Mouse (Mus musculus) forebrain, embryonic 11.5 days (tissue): ENCODE data around the gene Vdac1. TPM values are rescaled to one million over a fixed set of nuclear protein-coding genes. Genes with fewer than 3 reads are reported as not detected.

ENCODE experiments used
- ATAC-seq: fragments of 200-750 bp; cut with Nextera tagmentation; replicated peaks from 2 replicates; pipeline ENCODE4 v1.8.0; 2017; ENCODE audit warnings: moderate TSS enrichment; ENCODE audit not compliant: low FRiP score
- DNase-seq: peaks from one replicate; pipeline ENCODE4 v3.0.0-alpha.2; 2017; ENCODE audit warnings: low spot score
- H3K27ac ChIP-seq: fragments of 300-500 bp; sonication (generic); 2 replicates; pipeline ENCODE4 v1.5.1; 2014; ENCODE audit warnings: low read depth, low read length
- H3K27me3 ChIP-seq: fragments of 300-500 bp; sonication (generic); 2 replicates; pipeline ENCODE4 v1.6.1; 2014; ENCODE audit warnings: mild to moderate bottlenecking, low read length, mixed read lengths; ENCODE audit not compliant: control insufficient read depth, insufficient read depth
- H3K36me3 ChIP-seq: fragments of 300-500 bp; sonication (generic); 2 replicates; pipeline ENCODE4 v1.6.1; 2014; ENCODE audit warnings: mild to moderate bottlenecking, low read length, moderate library complexity, mixed read lengths; ENCODE audit not compliant: control insufficient read depth, insufficient read depth
- H3K4me1 ChIP-seq: fragments of 300-500 bp; sonication (generic); replicated peaks from 2 replicates; pipeline ENCODE4 v1.6.1; 2014; ENCODE audit warnings: low read length, mixed read lengths; ENCODE audit not compliant: control insufficient read depth, insufficient read depth
- H3K4me2 ChIP-seq: fragments of 300-500 bp; sonication (generic); 2 replicates; pipeline ENCODE4 v1.6.1; 2014; ENCODE audit warnings: low read depth, mild to moderate bottlenecking, low read length, moderate library complexity, mixed read lengths; ENCODE audit not compliant: severe bottlenecking
- H3K4me3 ChIP-seq: fragments of 300-500 bp; sonication (generic); 2 replicates; pipeline ENCODE4 v1.5.1; 2014; ENCODE audit warnings: low read depth, low read length
- H3K9ac ChIP-seq: fragments of 300-500 bp; sonication (generic); 2 replicates; pipeline ENCODE4 v1.6.1; 2014; ENCODE audit warnings: low read length
- H3K9me3 ChIP-seq: fragments of 300-500 bp; sonication (generic); 2 replicates; pipeline ENCODE4 v1.6.1; 2016; ENCODE audit warnings: low read length, mixed read lengths; ENCODE audit not compliant: control insufficient read depth
- WGBS: fragments of 180-500 bp; shearing (Covaris S2); extraction: QIAGEN DNeasy Blood & Tissue Kit; methylation state at CpG from one replicate; pipeline ENCODE4 v1.1.7; 2014; 5-methylcytosine and 5-hydroxymethylcytosine counted together
- polyA plus RNA-seq: library from polyadenylated mRNA; unstranded; fragments of >200 nt; fragmentation: Nextera tagmentation; extraction: Ambion mirVana; gene quantifications from 2 replicates; pipeline ENCODE4 v1.2.1, GENCODE M21; 2014

Vdac1 gene
- polyA plus RNA-seq, 1 experiment from 2014 or later, result 198 TPM

DNA sequence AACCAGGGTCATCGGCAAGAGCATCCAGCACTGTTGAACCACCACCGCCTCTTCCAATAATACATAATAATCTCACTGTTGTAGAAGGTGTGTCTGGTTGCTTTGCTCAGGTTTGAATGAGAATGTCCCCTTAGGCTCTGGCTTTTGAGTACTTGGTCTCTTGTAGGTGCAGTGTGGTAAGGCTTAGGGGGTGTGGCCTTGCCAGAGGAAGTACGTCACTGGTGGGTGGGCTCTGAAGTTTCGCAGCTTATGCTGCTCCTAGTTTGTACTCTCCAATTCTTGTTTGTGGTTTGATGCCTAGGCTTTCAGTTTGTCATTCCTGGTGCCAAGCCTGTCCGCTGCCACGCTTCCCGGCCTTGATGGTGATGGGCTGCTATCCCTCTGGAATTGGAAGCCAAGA is 29.3 kb downstream of the Vdac1 start:
- H3K27me3 ChIP-seq, result no peaks in the 10 kb centered on the region
- no peaks in the 10 kb centered on the region for H3K9me3 ChIP-seq
- H3K9ac ChIP-seq, result no peak overlapping the region
- peaks cover 2% of the 10 kb centered on the region; the same call in 1 of the 2 replicates for H3K36me3 ChIP-seq
- 93% methylated on average over 7 of the region's 7 CpGs for WGBS
- ATAC-seq, result no peak
- no peak overlapping the region for H3K4me3 ChIP-seq
- no peak overlapping the region for H3K27ac ChIP-seq
- H3K4me1 ChIP-seq, result no peaks in the 10 kb centered on the region
- H3K4me2 ChIP-seq, result no peak overlapping the region
- no peak for DNase-seq

DNA sequence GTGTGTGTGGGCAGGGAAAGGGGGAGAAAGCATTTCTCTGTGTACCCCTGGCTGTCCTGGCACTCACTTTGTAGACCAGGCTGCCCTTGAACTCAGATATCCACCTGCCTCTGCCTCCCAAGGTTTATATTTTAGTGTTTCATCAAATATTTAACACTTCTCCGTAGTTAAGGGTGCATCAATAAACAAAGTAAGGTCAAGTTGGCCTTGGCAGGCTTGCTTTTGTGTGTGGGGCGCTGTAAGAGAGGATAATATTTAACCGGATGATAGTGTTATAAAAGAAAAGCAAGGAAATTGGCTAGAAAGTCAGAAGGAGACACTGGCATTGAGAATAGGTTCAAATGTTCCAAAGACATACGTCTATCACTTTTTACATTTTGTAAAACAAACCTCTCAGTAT is 33.8 kb downstream of the Vdac1 start:
- no peak for ATAC-seq
- Histone ChIP-seq H3K9me3 (no peaks in the 10 kb centered on the region), H3K9ac (no peak overlapping the region), H3K36me3 (no peaks in the 10 kb centered on the region), H3K27ac (no peak overlapping the region), H3K27me3 (no peaks in the 10 kb centered on the region), H3K4me3 (no peak overlapping the region), H3K4me2 (no peak overlapping the region), H3K4me1 (no peaks in the 10 kb centered on the region; the same call in 1 of the 2 replicates)
- no peak for DNase-seq
- WGBS, result 84% methylated on average over 4 of the region's 4 CpGs

DNA sequence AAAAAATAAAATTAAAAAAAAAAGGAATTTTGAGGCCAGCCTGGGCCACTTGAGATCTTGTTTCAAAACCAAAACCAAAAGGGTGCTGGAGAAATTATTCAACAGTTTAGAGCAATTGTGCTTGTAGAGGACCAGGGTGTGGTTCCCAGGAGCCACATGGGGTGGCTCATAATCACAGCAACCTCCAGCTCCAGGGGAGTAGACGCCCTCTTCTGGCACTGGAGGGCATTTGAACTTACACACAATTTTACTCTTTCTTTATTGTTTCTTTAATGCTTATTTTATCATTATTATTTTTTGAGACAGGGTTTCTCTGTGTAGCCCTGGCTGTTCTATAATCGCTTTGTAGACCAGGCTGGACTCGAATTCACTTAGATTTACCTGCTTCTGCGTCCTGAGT is 34.7 kb downstream of the Vdac1 start:
- ATAC-seq (no peak), DNase-seq (no peak)
- H3K27me3 ChIP-seq, result no peaks in the 10 kb centered on the region
- H3K9me3 ChIP-seq, result no peaks in the 10 kb centered on the region
- 27% methylated on average over 4 of the region's 4 CpGs for WGBS
- no peaks in the 10 kb centered on the region for H3K36me3 ChIP-seq
- H3K27ac ChIP-seq, result no peak overlapping the region
- no peak overlapping the region for H3K4me3 ChIP-seq
- no peaks in the 10 kb centered on the region; the same call in 1 of the 2 replicates for H3K4me1 ChIP-seq
- no peak overlapping the region for H3K9ac ChIP-seq
- no peak overlapping the region for H3K4me2 ChIP-seq

DNA sequence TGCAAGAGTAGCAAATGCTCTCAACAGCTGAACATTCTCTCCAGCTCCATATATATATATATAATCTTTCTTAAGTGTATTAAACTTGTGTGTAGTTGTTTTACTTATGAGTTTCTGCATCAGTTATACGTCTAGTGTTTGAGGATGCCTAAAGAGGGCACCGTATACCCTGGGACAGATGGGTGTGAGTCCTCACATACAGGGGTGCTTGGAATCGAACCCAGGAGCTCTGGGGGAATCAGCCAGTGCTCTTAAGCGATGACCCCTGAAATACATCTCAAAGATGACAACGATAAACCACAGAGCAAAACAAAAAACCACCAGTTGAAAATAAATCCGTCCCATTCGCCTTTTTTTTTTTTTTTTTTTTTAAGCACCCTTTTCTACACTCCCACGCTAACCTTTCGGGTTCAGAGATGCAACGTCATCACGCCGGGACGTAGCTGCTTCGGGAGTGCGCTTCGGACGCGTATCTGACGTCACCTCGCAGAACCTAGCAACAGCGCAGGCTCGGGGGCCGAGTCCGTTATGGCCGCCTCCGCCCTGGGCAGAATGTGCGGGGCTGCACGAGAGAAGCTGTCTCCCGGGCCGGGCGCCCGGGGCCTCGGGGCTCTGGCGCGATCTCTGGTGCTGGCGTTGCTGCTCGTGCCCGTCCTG is 35.4 kb downstream of the Vdac1 start, which contains the start of gene 9530068E07Rik:
Gene 9530068E07Rik, plus strand, starts transcription at position 489 of the 657 bp plus-strand sequence.
- Histone ChIP-seq H3K27me3 (no peaks in the 10 kb centered on the region), H3K36me3 (no peaks in the 10 kb centered on the region), H3K27ac (peak within 1 kb of the TSS; percentile 86), H3K4me1 (no peaks in the 10 kb centered on the region; the same call in 1 of the 2 replicates), H3K4me3 (peak within 1 kb of the TSS; percentile 92), H3K9ac (peak within 1 kb of the TSS; percentile 96), H3K4me2 (peak within 1 kb of the TSS; percentile 59), H3K9me3 (no peaks in the 10 kb centered on the region)
- under 1% methylated on average over 38 of the region's 38 CpGs for WGBS
- ATAC-seq (peak; percentile 93), DNase-seq (peak; percentile 95)

DNA sequence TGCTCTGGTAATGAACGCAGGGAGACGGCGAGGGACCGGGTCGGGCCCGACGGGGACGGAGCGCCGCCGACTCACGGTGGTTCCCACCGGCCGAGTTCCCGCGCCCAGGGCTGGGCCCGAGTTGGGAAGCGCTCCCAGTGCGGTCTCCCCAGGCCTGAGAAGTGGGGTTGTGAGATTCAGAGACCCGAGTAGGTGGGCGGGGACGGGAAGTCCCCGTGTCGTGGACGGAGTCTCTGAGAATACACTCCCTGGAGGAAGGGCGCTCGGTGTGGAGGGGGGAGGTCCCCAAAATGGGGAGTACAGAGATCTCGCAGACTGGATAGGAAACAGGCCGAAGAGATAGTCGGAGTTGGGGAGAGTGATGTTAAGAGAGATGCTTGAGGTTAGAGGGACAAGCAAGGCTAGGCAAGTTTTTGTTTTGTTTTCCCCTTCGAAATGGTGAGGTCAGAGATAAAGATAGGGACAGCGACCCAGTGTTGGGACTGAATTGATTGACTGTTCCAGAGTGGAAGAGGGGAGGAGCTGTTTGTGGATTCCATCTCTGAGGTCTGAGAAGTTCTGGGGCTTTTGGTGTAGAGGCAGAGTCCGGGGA is 36.0 kb downstream of the Vdac1 start:
- no peaks in the 10 kb centered on the region for H3K36me3 ChIP-seq
- no peaks in the 10 kb centered on the region; the same call in 1 of the 2 replicates for H3K4me1 ChIP-seq
- peak overlapping the region; percentile 86 for H3K27ac ChIP-seq
- ATAC-seq (peak; percentile 79), DNase-seq (no peak)
- no peaks in the 10 kb centered on the region for H3K27me3 ChIP-seq
- H3K4me3 ChIP-seq, result peak overlapping the region; percentile 92
- peak overlapping the region; percentile 59 for H3K4me2 ChIP-seq
- H3K9ac ChIP-seq, result peak overlapping the region; percentile 96
- WGBS, result under 1% methylated on average over 33 of the region's 33 CpGs
- H3K9me3 ChIP-seq, result no peaks in the 10 kb centered on the region

DNA sequence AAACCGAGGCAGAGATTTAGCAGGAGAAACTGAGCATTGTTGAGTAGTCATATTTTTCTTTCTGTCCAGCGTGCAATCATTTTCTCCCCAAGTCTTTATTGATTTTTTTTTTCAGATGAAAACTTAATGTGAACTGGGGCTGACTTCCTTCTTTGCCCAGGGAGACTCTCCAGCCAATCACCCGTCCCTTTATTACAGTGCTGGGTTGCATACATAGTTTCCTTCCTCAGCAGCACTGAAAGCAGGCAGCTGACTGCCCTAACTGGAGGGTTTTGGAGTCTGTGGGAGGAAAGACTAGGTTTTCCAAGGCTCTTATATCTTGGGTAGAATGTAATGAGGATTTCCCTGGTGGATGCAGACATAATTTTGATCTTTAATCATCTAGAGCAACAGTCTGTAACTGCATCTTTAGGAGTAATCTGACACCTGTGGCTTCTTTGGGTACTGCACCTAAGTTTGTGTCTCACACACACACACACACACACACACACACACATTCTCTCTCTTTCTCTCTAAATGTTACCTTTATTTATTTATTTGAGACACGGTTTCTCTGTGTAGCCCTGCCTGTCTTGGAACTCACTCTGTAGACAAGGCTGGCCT is 36.8 kb downstream of the Vdac1 start:
- Histone ChIP-seq H3K4me3 (peak overlapping the region; percentile 92), H3K4me1 (no peaks in the 10 kb centered on the region; the same call in 1 of the 2 replicates), H3K9me3 (no peaks in the 10 kb centered on the region), H3K27ac (no peak overlapping the region), H3K27me3 (no peaks in the 10 kb centered on the region), H3K9ac (peak overlapping the region; percentile 96; the same call in 1 of the 2 replicates), H3K36me3 (no peaks in the 10 kb centered on the region), H3K4me2 (peak overlapping the region; percentile 59)
- ATAC-seq, result no peak
- 90% methylated on average over 4 of the region's 4 CpGs for WGBS
- no peak for DNase-seq

DNA sequence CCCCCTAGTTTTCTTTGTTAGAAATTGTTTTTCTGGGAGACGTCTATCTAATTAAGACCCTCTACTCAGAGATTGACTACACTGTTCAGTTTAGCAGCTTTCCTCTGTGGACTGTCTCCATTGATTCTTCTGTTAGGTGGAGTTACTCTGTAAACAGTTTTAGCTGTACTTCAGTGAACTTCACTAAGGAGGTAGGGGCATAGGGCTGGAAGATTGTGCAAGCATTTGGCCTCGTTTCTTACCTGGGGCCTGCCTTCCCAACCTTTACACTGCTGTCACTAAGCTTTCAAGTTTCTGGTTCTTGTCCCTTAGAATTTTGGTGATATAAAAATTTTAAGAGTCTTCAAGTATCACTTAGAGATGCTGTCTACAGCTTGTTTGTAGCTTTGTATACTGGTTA is 40.8 kb downstream of the Vdac1 start:
- ATAC-seq, result no peak
- H3K27ac ChIP-seq, result no peak overlapping the region

DNA sequence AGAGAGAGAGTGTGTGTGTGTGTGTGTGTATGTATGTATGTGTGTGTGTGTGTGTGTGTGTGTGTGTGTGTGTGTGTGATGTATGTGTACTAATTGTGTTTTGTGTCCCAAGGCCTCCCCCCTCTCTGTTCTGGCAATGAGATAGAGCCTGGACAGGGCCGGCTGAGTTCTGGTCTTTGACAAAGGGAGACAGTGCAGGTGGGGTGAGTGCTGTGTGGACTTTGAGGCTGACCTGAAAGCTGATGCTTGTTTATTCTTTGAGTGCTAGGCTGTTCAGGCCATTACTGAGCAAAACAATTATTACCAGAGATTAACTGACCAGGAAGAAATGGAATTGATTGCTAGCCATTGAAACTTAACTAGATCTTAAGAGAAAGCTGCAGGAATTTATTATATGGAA is 41.9 kb downstream of the Vdac1 start:
- 75% methylated on average over 1 of the region's 1 CpGs for WGBS
- H3K4me3 ChIP-seq, result no peak overlapping the region
- ATAC-seq (no peak), DNase-seq (no peak)
- H3K4me1 ChIP-seq, result no peaks in the 10 kb centered on the region
- H3K27me3 ChIP-seq, result no peaks in the 10 kb centered on the region
- no peak overlapping the region for H3K9ac ChIP-seq
- peaks cover 8% of the 10 kb centered on the region; the same call in 1 of the 2 replicates for H3K36me3 ChIP-seq
- H3K27ac ChIP-seq, result no peak overlapping the region
- H3K9me3 ChIP-seq, result no peaks in the 10 kb centered on the region
- H3K4me2 ChIP-seq, result no peak overlapping the region

More for the DNA sequence above, 40.8 kb downstream of the Vdac1 start:
- no peaks in the 10 kb centered on the region for H3K4me1 ChIP-seq
- peaks cover 6% of the 10 kb centered on the region; the same call in 1 of the 2 replicates for H3K36me3 ChIP-seq
- H3K4me2 ChIP-seq, result no peak overlapping the region
- H3K9ac ChIP-seq, result no peak overlapping the region
- no peak for DNase-seq
- WGBS, result 55% methylated on average over 2 of the region's 2 CpGs
- H3K9me3 ChIP-seq, result no peaks in the 10 kb centered on the region
- H3K27me3 ChIP-seq, result no peaks in the 10 kb centered on the region
- H3K4me3 ChIP-seq, result no peak overlapping the region
